Mouse (Mus musculus) cerebellum, adult 2 months (tissue): ENCODE results near the gene Klhl2.

Experiments
- CTCF ChIP-seq: fragments of 200-500 bp; IDR thresholded peaks from 2 replicates; pipeline ENCODE4 v1.5.1; 2011; ENCODE audit warnings: low read depth, mild to moderate bottlenecking, control low read depth, low read length, moderate library complexity, borderline replicate concordance; ENCODE audit not compliant: insufficient read depth
- POLR2A ChIP-seq: fragments of 200-500 bp; IDR thresholded peaks from 2 replicates; pipeline ENCODE4 v1.6.1; 2011; ENCODE audit warnings: low read length, control low read depth, borderline replicate concordance; ENCODE audit not compliant: insufficient read depth

DNA sequence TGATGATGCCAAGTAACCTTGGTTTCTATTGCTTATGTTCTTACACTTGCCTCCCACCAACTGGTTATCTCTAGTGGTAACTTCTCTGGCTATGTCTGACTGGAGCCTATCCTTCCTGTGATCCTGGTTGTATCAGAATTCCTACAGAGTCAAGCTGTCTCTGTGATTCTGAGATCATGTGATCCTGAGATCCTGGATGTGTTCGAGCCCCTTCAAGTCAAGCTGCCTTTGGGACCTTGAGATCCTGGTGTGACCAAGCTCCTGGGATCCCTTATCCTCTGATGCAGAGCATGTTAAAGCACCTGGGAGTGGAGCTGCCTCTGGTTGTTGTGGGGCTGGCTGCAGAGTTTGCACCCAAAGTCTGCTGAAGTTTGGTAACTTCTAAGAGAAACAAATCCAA lies 146.6 kb downstream of the Klhl2 start:
- TF ChIP-seq CTCF (no peak), POLR2A (no peak)
